Mouse (Mus musculus): ENCODE results near the gene Gng10. TPM values are rescaled to one million over a fixed set of nuclear protein-coding genes. Genes with fewer than 3 reads are reported as not detected.

The Gng10 gene
- total RNA-seq, 2 experiments from 2014 or later = 63.3 to 64.8 TPM

DNA sequence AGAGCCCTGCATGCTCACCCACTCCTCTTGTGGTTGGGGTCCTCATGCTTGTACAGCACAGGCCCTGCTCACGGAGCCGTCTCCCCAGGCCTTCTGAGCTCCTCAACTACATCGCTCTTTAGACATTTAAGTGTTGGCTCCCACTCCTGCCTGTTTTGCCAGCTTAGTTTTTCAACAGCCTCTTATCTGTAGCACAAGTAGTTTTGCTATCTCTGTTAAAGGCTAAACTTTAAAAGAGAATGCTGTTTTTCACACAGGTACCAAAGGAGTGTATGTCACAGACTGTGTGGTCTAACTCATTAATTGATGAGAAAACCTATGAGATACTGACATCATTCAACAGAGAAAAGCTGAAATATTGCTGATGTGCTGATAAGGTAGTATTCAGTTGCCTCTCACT lies 23.4 kb upstream of the Gng10 start:
- DNase-seq (ENCODE audit: low spot score in 2 of 2) = no peak

DNA sequence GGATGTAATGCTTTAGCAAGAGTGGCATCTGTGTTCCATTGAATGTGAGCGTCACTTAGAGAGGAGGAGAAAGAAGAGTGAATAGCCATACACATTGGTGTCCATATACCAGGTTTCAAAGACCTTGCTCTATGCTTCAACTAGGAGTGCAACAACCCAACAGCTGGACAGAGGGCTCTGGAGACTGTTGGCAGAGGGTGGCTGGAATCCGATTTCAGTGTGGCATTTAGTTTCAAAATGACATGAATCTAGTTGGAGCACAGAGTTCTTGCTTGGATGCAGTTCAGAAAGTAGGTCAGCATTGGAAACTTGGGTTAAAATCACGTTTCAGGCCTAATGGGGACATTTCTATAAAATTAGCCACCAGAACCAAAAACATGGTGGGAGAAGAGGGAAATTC lies 19.7 kb upstream of the Gng10 start:
- no peak for DNase-seq (ENCODE audit: low spot score in 2 of 2)

- no peak for DNase-seq (ENCODE audit: low spot score in 2 of 2)
Measured at GRCm38 (mm10) chr4:59016922-59017321, 18.0 kb upstream of the Gng10 start.

- no peak for DNase-seq (ENCODE audit: low spot score in 2 of 2)
Measured at GRCm38 (mm10) chr4:59034325-59034917, 467 bp upstream of the Gng10 start.

DNA sequence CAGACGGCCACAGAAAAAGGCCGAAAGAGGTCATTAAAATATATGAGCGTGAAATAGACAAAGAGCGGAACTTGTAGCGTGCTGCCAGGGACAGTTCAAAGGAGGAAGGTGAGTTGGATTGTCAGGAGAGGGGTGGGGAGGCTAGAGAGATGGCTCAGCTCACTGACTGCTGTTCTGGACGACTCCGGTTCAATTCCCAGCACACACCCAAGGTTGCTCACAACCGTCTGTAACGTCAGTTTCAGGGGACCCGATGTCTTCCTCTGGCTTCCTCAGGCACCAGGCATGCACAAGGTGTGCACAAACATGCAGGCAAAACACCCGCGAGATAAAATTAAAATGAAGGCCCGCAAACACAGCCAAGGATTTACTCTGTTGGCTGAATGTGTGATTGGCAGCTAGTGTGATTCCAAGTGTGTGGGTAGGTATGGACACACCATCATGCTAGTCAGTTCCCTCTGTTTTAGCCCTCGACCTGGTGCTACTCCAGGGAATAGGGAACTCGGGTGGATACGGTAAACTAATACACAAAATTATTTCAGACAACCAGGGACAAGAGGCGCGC lies 980 bp downstream of the Gng10 start:
- DNase-seq (ENCODE audit: low spot score in 2 of 2) = no peak

DNA sequence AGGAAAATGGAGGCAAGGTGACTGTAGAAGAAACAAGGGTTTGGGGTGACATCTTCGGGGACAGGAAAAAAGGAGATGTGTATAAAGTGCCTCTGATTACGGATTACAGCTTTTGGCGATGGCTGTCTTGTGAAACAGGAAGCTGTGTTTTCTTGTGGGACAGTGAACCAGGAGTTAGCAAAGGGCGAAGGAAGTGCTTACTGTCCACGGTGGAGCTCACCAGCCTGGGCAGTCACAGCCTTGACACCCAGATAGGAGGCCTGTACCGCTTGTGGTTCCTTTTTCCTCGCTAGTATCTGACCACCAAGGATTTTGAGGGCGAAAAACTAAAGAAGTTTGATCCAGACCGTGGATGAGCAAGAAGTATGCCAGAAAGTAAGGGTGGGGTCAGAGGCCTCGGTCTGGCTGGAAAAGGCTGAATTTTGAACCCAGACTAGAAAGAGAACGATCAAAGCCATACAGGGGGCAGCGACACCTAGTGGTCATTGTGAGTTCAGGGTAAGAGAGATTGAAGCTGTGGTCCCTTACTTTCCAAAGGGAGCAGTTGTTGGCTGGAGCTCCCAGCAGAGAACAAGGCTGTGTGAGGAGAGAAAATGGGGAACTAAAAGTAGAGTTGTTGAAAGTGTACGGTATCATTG lies 1.7 kb downstream of the Gng10 start:
- peak; percentile 71 to 76 for DNase-seq (ENCODE audit: low spot score in 2 of 2)

DNA sequence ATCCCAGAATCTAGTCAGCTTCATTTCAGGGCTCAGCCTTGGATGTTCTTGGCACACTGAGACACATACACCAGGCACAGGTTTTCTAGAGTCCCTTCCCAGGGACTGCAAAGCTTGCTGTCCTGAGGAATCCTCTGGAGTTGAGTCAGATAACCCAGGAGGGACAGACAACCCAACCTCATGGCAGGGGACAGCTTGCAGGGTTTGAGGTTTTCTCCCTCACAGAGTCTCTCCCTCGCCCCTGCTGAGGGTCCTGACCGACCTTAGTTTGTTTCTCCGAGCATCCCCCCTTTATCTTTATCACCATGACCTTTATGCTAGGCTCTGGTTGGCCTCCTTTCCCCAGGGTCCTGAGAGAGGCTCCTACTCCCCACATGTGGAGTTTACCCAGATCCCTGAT lies 2.6 kb downstream of the Gng10 start:
- no peak for DNase-seq (ENCODE audit: low spot score in 2 of 2)

DNA sequence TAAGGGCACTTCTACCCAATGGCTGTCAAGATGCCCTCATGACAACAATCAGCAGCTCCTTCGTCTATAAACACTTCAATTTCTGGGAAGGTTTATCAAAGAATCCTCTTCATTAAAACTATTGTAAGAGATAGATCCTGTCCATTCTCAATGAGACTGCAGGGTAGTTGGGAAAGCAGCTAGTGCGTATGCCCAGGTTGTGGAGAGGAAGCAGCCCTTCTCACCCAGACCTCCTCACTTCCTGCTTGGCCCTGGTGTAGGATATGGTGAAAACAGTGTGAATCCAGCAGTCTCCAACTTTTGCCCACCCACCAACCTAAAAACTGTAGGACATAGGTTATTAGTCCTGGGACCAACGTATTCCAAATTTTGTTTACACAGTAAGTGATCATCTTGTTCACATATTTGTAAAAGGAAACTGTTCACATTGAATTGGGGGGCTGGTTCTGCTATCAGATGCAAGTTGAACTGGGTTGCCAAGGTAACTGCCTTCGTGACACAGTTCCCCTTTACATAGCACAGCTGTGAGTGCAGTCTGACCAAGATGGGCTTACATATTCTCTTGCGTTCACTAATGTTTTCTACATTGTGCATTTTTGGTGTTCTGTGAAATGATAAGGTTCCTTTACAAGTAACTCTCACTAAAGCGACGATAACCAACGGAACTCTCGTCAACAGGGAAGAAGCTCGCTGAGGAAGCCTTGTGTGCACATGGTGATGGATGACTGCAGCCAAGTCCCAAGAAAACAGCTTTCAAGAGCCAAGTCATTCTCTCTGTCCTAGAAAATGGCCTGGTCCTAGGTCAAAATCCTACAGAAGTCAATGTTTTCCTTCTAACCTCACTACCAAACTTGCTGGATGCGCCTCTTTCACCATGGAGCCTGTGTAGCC lies 5.8 kb downstream of the Gng10 start:
- no peak for DNase-seq (ENCODE audit: low spot score in 2 of 2)

GRCm38 (mm10) chr4:59043074-59043473 lies 8.2 kb downstream of the Gng10 start:
- no peak for DNase-seq (ENCODE audit: low spot score in 2 of 2)

DNA sequence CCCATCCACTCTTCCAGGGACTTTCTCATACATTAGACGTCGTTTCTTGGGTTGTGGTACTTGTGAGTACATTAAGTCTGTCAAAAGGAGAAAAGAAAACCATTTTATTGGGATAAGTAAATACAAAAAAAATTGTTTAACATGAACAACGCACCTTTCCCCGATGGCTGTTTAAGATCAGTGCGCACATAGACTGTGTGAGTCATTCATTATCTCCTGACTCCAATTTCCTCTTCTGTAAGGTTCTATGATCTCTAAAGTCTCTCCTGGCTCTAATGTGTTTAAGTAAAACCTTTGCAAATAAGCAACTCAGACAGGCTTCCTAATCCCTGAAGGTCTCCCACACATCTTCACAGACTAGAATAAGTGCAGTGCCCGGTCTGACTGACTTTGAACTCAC lies 9.0 kb downstream of the Gng10 start:
- no peak for DNase-seq (ENCODE audit: low spot score in 2 of 2)

- DNase-seq (ENCODE audit: low spot score in 2 of 2) = no peak
Measured at GRCm38 (mm10) chr4:59047222-59047621, 12.3 kb downstream of the Gng10 start.

DNA sequence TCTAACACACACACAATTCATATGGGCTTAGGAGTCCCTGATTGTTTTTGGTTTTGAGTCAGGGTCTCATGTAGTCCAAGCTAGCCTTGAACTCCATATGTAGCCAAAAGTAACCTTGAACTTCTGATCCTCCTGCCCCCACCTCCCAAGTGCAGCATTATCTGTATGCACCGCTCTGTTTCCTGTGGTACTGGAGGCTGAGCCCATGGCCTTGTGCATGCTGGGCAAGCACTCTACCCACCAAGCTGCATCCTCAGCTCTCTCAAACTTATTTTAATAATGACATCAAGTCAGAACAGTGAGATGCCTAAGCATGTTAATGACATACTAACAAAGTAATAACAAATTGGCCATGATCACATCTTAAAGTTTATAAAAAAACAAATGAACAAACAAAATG lies 16.2 kb downstream of the Gng10 start:
- no peak for DNase-seq (ENCODE audit: low spot score in 2 of 2)

- no peak for DNase-seq (ENCODE audit: low spot score in 2 of 2)
Measured at GRCm38 (mm10) chr4:59057929-59058328, 23.0 kb downstream of the Gng10 start.

DNA sequence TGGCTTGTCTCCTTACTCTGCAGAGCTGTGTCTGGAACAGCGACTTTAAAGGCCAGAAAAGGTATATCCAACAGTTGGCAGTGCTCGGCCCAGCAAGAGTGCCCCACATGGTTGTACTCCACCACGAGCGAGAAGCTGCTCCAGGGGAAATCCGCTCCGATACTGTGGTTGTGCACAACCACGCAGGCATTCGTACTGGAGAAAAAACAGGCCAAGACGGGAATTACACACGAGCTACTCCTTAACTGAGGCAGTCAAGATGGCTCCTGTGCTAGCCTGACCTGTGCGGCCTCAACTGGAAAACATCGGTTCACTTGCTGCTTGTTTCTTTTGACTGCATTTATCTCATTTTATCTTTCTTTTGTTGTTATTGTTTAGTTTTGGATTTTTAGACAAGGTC lies 27.6 kb downstream of the Gng10 start:
- no peak for DNase-seq (ENCODE audit: low spot score in 2 of 2)

DNA sequence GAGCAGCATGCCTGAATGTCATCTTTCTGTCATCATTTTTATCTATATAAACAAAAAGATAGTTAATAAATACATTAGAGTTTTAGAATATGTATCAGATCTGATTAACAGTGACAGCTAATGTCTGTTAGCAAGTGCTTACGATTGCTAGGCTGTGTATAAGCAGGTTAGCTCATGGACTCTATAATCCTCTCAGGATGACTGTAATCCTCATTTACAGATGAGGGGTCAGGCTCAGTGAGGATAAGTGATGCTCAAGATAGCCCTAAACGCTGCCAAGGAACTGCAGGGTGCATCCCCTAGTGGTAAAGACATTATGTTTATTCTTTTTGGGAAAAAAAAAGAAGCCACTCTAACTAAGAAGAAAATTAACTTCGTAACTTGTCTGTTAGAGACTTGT lies 34.4 kb downstream of the Gng10 start:
- no peak for DNase-seq (ENCODE audit: low spot score in 2 of 2)

- no peak for DNase-seq (ENCODE audit: low spot score in 2 of 2)
Measured at GRCm38 (mm10) chr4:59083430-59083829, 48.5 kb downstream of the Gng10 start.

- no peak for DNase-seq (ENCODE audit: low spot score in 2 of 2)
Measured at GRCm38 (mm10) chr4:59089391-59089790, 54.5 kb downstream of the Gng10 start.

Other genes with a start within 250 kb of the Gng10 start
- gene Olfr267, start 247.4 kb upstream of the Gng10 start, total RNA-seq (2021) = under 1 TPM; 0.26 to 0.33 TPM
- gene Ecpas, start 122.3 kb upstream of the Gng10 start, total RNA-seq (2021) = 100 to 1,000 TPM; 132 to 133 TPM
- gene Zkscan16, start 91.5 kb upstream of the Gng10 start, total RNA-seq (2021) = 10 to 100 TPM; 57.7 to 61.3 TPM
- gene Ptgr1, start 48.0 kb upstream of the Gng10 start, total RNA-seq (2021) = 1 to 10 TPM; 2.1 TPM
- gene Dnajc25, start 40.0 kb upstream of the Gng10 start, total RNA-seq (2021) = 1 to 10 TPM; 5.7 TPM
- 1 to 10 TPM; 1.7 to 3.3 TPM for gene Gm20503, start 31.9 kb upstream of the Gng10 start, total RNA-seq (2021)
- gene AI481877, start 103.9 kb downstream of the Gng10 start, total RNA-seq (2021) = not detected
- gene Ugcg, start 154.2 kb downstream of the Gng10 start, total RNA-seq (2021) = 10 to 100 TPM; 83.6 to 86.2 TPM